Mouse (Mus musculus): ENCODE measurements around the gene Tmem117. TPM values are rescaled to one million over a fixed set of nuclear protein-coding genes. Genes with fewer than 3 reads are reported as not detected.

The Tmem117 gene
- polyA plus RNA-seq, 1 experiment = 0.65 TPM

DNA sequence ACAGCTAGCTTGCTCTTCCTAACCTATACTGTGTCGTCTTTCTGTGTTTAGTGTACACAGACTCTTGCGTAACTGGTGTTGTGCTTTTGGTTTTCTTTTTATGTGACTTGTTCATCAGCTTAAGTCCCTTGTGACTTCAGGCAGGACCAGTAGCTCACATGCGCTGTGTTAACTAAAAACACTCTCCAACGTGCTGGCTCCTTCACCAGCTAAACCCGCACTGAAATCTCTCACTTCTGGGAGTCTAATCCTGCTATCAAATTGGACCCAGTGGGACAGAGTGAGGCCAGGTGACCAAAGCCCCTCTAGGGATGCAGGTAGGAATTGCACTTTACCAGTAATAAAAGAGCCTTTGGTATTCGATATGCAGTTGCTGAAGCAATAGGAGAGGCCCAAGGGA, 28.9 kb downstream of the Tmem117 start:
- H3K27me3 ChIP-seq (ENCODE audit: control insufficient read depth, insufficient read depth, low read length) = no peaks in the 10 kb centered on the region
- no peak overlapping the region for H3K27ac ChIP-seq (ENCODE audit: control insufficient read depth, insufficient read depth, low read depth, low read length)
- no peaks in the 10 kb centered on the region for H3K4me1 ChIP-seq (ENCODE audit: control insufficient read depth, insufficient read depth, low read length)
- no peaks in the 10 kb centered on the region for H3K36me3 ChIP-seq (ENCODE audit: control insufficient read depth, insufficient read depth, low read length)
- TF ChIP-seq CTCF (IDR thresholded peaks at IDR 0.05; ENCODE audit: control insufficient read depth, insufficient read depth, insufficient replicate concordance, low read depth, low read length) = no peak
- no peak for TF ChIP-seq POLR2A (IDR thresholded peaks at IDR 0.05; ENCODE audit: control insufficient read depth, low read depth, low read length)
- no peak overlapping the region for H3K4me3 ChIP-seq (ENCODE audit: control insufficient read depth, low read depth, low read length)

DNA sequence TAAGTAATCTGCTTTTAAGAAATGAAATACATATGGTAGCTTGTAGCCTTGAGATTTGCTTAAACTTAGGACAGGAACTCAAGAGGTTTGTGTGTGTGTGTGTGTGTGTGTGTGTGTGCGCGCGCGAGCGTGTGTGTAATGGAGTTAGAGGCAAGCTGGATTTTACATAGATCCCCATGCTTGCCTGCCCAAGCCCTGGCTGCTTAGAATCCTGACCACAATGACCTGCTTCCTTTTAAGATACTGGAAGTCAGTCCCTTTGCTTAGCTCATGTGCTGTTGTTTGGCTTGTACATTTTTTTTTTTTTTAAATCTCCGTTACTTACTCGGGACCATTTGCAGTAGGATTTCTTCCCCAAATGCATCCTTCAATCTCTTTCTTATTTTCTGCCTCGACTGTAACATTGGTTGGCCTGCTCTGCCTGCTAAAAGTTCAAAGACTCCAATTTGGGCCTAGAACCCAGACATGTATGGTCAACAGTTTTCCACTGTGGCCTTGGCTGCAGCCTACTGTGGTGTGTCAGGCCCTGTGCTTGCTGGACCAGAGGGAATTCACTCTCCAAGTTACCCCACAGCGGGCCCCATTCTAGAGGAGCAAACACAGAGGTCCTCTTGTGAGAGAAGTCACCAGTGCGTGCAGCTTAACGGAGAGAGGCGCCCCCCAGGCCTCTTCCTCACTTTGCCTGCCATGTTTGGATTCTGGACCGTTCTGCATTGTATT, 29.5 kb downstream of the Tmem117 start:
- TF ChIP-seq POLR2A (IDR thresholded peaks at IDR 0.05; ENCODE audit: control insufficient read depth, low read depth, low read length) (no peak), CTCF (IDR thresholded peaks at IDR 0.05; ENCODE audit: control insufficient read depth, insufficient read depth, insufficient replicate concordance, low read depth, low read length) (no peak)
- Histone ChIP-seq H3K27ac (ENCODE audit: control insufficient read depth, insufficient read depth, low read depth, low read length) (no peak overlapping the region), H3K4me3 (ENCODE audit: control insufficient read depth, low read depth, low read length) (no peak overlapping the region), H3K36me3 (ENCODE audit: control insufficient read depth, insufficient read depth, low read length) (no peaks in the 10 kb centered on the region), H3K27me3 (ENCODE audit: control insufficient read depth, insufficient read depth, low read length) (no peaks in the 10 kb centered on the region), H3K4me1 (ENCODE audit: control insufficient read depth, insufficient read depth, low read length) (no peaks in the 10 kb centered on the region)

DNA sequence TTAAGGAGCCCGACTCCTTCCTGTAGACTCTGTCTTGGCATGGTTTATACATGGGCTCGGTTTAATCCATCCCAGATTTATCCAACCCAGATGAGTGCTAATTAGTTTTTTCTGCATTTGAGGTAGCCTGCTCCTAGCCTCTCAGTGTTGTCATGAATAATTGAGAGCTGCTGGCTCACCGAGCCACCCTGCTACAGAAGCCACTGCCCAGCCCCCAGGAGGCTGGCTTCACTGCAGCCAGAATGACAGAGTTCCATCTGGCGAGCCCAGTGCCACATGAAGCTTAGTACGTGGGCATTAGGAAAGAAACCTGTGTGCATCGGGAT, 30.0 kb downstream of the Tmem117 start:
- H3K36me3 ChIP-seq (ENCODE audit: control insufficient read depth, insufficient read depth, low read length) = no peaks in the 10 kb centered on the region
- H3K4me1 ChIP-seq (ENCODE audit: control insufficient read depth, insufficient read depth, low read length) = no peaks in the 10 kb centered on the region
- no peak overlapping the region for H3K4me3 ChIP-seq (ENCODE audit: control insufficient read depth, low read depth, low read length)
- H3K27ac ChIP-seq (ENCODE audit: control insufficient read depth, insufficient read depth, low read depth, low read length) = no peak overlapping the region
- TF ChIP-seq CTCF (IDR thresholded peaks at IDR 0.05; ENCODE audit: control insufficient read depth, insufficient read depth, insufficient replicate concordance, low read depth, low read length) (no peak), POLR2A (IDR thresholded peaks at IDR 0.05; ENCODE audit: control insufficient read depth, low read depth, low read length) (no peak)
- H3K27me3 ChIP-seq (ENCODE audit: control insufficient read depth, insufficient read depth, low read length) = no peaks in the 10 kb centered on the region

- H3K4me3 ChIP-seq (ENCODE audit: control insufficient read depth, low read depth, low read length) = no peak overlapping the region
- H3K27ac ChIP-seq (ENCODE audit: control insufficient read depth, insufficient read depth, low read depth, low read length) = no peak overlapping the region
- TF ChIP-seq CTCF (IDR thresholded peaks at IDR 0.05; ENCODE audit: control insufficient read depth, insufficient read depth, insufficient replicate concordance, low read depth, low read length) (no peak), POLR2A (IDR thresholded peaks at IDR 0.05; ENCODE audit: control insufficient read depth, low read depth, low read length) (no peak)
- no peaks in the 10 kb centered on the region for H3K36me3 ChIP-seq (ENCODE audit: control insufficient read depth, insufficient read depth, low read length)
- no peaks in the 10 kb centered on the region for H3K4me1 ChIP-seq (ENCODE audit: control insufficient read depth, insufficient read depth, low read length)
- no peaks in the 10 kb centered on the region for H3K27me3 ChIP-seq (ENCODE audit: control insufficient read depth, insufficient read depth, low read length)
Observed at GRCm38 (mm10) chr15:94660913-94661312, 31.9 kb downstream of the Tmem117 start.

- Histone ChIP-seq H3K4me1 (ENCODE audit: control insufficient read depth, insufficient read depth, low read length) (no peaks in the 10 kb centered on the region), H3K4me3 (ENCODE audit: control insufficient read depth, low read depth, low read length) (no peak overlapping the region), H3K27me3 (ENCODE audit: control insufficient read depth, insufficient read depth, low read length) (no peaks in the 10 kb centered on the region), H3K27ac (ENCODE audit: control insufficient read depth, insufficient read depth, low read depth, low read length) (no peak overlapping the region), H3K36me3 (ENCODE audit: control insufficient read depth, insufficient read depth, low read length) (no peaks in the 10 kb centered on the region)
- no peak for TF ChIP-seq CTCF (IDR thresholded peaks at IDR 0.05; ENCODE audit: control insufficient read depth, insufficient read depth, insufficient replicate concordance, low read depth, low read length)
- no peak for TF ChIP-seq POLR2A (IDR thresholded peaks at IDR 0.05; ENCODE audit: control insufficient read depth, low read depth, low read length)
Observed at GRCm38 (mm10) chr15:94661398-94661797, 32.4 kb downstream of the Tmem117 start.

DNA sequence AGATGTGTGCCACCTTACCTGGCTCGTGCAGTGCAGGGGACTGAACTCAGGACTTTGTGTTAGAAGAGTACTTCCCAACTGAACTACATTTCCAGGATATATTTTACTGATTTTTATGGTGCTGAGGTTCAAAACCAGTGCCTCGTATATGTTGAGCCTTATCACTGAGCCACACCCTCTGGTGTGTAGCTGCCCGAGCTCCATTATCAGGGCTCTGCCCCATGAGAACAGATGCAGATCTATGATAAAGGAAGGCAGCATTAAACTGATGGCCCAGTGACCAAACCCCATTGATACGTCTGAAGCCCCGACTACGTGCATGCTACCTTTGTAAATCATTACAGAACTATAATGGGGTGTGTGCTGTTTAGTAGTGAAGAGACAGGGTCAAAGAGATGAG, 35.6 kb downstream of the Tmem117 start:
- no peak for TF ChIP-seq POLR2A (IDR thresholded peaks at IDR 0.05; ENCODE audit: control insufficient read depth, low read depth, low read length)
- no peak for TF ChIP-seq CTCF (IDR thresholded peaks at IDR 0.05; ENCODE audit: control insufficient read depth, insufficient read depth, insufficient replicate concordance, low read depth, low read length)
- Histone ChIP-seq H3K27me3 (ENCODE audit: control insufficient read depth, insufficient read depth, low read length) (no peaks in the 10 kb centered on the region), H3K4me1 (ENCODE audit: control insufficient read depth, insufficient read depth, low read length) (no peaks in the 10 kb centered on the region), H3K36me3 (ENCODE audit: control insufficient read depth, insufficient read depth, low read length) (no peaks in the 10 kb centered on the region), H3K4me3 (ENCODE audit: control insufficient read depth, low read depth, low read length) (no peak overlapping the region), H3K27ac (ENCODE audit: control insufficient read depth, insufficient read depth, low read depth, low read length) (no peak overlapping the region)

DNA sequence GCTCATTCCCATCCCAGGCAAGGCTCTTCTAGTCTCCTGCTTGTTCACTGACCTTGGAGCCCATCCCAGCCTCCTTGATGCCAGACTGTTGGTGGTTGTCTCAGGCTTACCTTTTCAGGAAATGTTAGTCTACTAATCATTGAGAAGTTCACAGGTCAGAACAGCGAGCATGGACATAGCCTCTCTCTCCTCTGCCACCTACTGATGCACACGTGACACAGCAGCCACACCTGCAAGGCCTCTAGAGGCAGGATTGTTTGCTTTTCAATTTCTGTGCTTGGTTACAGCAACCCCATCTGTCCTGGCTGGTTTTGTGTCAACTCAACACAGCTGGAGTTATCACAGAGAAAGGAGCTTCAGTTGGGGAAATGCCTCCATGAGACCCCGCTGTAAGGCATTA, 52.1 kb downstream of the Tmem117 start:
- TF ChIP-seq CTCF (IDR thresholded peaks at IDR 0.05; ENCODE audit: control insufficient read depth, insufficient read depth, insufficient replicate concordance, low read depth, low read length) = no peak
- TF ChIP-seq POLR2A (IDR thresholded peaks at IDR 0.05; ENCODE audit: control insufficient read depth, low read depth, low read length) = no peak
- H3K4me3 ChIP-seq (ENCODE audit: control insufficient read depth, low read depth, low read length) = no peak overlapping the region
- no peaks in the 10 kb centered on the region for H3K4me1 ChIP-seq (ENCODE audit: control insufficient read depth, insufficient read depth, low read length)
- H3K36me3 ChIP-seq (ENCODE audit: control insufficient read depth, insufficient read depth, low read length) = no peaks in the 10 kb centered on the region
- no peak overlapping the region for H3K27ac ChIP-seq (ENCODE audit: control insufficient read depth, insufficient read depth, low read depth, low read length)
- H3K27me3 ChIP-seq (ENCODE audit: control insufficient read depth, insufficient read depth, low read length) = no peaks in the 10 kb centered on the region

All from testis, adult 2 months (tissue).